Mouse (Mus musculus): ENCODE data around the gene Cmss1. TPM values are rescaled to one million over a fixed set of nuclear protein-coding genes. Genes with fewer than 3 reads are reported as not detected.

Cmss1 gene
- polyA plus RNA-seq, 1 experiment from 2014 or later, result 57.2 TPM

DNA sequence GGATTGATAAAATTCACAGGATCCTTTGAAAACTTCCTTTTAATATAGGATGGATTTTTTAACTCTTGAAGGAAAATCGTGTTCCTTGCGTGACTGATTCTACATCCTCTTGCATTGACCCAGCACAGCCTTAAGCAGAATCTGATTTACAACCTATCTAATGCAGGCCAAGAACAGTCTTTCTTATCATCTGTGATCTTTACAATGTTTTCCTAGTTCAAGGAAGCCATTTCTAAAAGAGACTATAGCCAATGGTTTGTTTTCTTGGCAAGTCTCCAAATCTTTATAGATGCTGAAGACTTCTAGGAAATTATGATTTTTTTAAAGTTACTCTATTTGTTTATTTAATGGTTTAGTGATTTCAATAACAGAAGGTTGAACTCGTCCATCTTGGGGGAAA lies 234.5 kb downstream of the Cmss1 start:
- H3K27me3 ChIP-seq, result no peaks in the 10 kb centered on the region
- 83% methylated on average over 3 of the region's 3 CpGs for WGBS
- no peak overlapping the region for H3K27ac ChIP-seq
- no peak overlapping the region for H3K9ac ChIP-seq
- H3K4me3 ChIP-seq, result no peak overlapping the region
- H3K4me1 ChIP-seq, result peaks cover 21% of the 10 kb centered on the region
- no peaks in the 10 kb centered on the region for H3K9me3 ChIP-seq
- no peaks in the 10 kb centered on the region for H3K36me3 ChIP-seq
- H3K4me2 ChIP-seq, result no peak overlapping the region
- no peak for ATAC-seq (ENCODE audit: insufficient number of reproducible peaks, insufficient read depth, low FRiP score, low TSS enrichment, low read depth)

- no peak overlapping the region for H3K9ac ChIP-seq
- no peak for ATAC-seq (ENCODE audit: insufficient number of reproducible peaks, insufficient read depth, low FRiP score, low TSS enrichment, low read depth)
- H3K27me3 ChIP-seq, result no peaks in the 10 kb centered on the region
- H3K9me3 ChIP-seq, result no peaks in the 10 kb centered on the region
- no peaks in the 10 kb centered on the region for H3K36me3 ChIP-seq
- WGBS, result 63% methylated on average over 8 of the region's 8 CpGs
- H3K4me2 ChIP-seq, result no peak overlapping the region
- H3K4me3 ChIP-seq, result no peak overlapping the region
- no peak overlapping the region for H3K27ac ChIP-seq
- H3K4me1 ChIP-seq, result peaks cover 23% of the 10 kb centered on the region
These were observed 236.7 kb downstream of the Cmss1 start for GRCm38 (mm10) chr16:57369846-57370496.

DNA sequence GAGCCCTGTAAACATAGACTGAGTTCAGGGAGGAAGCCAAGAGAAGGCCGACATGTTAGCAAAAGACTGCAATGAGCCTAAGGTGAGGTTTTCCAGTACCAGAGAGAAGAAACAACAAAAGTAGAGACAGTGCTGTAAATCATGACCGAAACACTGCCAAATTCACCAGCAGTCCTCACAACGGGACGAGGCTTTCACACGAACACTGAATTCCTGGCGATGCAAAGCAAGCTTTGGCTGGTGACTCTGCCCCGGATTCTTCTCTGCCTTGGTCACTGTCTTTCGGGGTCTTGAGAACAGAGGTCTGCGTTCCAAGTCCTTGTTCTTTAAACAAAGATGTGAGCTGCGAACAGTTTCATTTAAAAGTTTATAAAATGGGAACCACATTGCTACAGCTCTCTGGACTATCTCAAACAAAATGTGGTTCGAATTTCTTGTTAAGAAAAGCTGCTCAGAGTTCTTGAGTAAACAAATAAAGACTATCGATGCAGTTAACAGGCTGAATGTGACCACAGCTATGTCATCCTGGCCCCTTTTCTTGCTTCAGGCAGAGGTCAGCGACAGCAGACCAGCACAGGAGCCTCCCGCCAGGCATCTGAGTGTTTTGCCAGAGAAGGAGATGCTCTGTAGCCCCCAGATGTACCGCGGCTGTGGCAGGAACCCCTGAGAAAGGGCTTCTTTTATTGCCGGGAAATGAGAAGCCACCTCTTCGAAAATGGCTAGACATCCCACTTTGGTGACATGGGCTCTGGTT lies 239.5 kb downstream of the Cmss1 start:
- Histone ChIP-seq H3K9me3 (no peaks in the 10 kb centered on the region), H3K27ac (peak overlapping the region; percentile 73), H3K4me1 (peaks cover 35% of the 10 kb centered on the region), H3K27me3 (no peaks in the 10 kb centered on the region), H3K4me2 (peak overlapping the region; percentile 30), H3K4me3 (no peak overlapping the region), H3K36me3 (no peaks in the 10 kb centered on the region), H3K9ac (no peak overlapping the region)
- no peak for ATAC-seq (ENCODE audit: insufficient number of reproducible peaks, insufficient read depth, low FRiP score, low TSS enrichment, low read depth)
- WGBS, result 34% methylated on average over 18 of the region's 18 CpGs

DNA sequence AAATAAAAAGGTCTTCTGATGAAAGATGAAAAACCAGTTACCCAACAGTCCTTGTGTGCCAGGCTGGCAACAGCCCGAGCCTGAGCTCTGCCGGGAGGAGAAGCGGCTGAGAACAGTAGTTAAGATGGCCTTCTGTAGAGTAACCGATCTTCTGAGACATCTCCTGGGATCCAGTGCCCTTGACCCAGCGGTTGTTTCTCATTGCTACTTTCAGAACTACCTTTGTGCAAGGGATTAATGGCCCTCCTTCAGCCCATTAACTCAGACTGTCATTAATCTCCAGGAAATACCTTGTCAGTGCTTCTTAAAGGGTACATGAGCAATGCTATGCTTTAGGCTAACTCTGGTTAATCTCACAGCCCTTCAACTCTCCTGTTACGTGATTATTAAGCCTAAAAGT lies 240.5 kb downstream of the Cmss1 start:
- Histone ChIP-seq H3K9me3 (no peaks in the 10 kb centered on the region), H3K36me3 (no peaks in the 10 kb centered on the region), H3K27ac (no peak overlapping the region), H3K4me3 (no peak overlapping the region), H3K4me1 (peaks cover 35% of the 10 kb centered on the region), H3K9ac (no peak overlapping the region), H3K27me3 (no peaks in the 10 kb centered on the region), H3K4me2 (no peak overlapping the region)
- 54% methylated on average over 6 of the region's 6 CpGs for WGBS
- ATAC-seq (ENCODE audit: insufficient number of reproducible peaks, insufficient read depth, low FRiP score, low TSS enrichment, low read depth), result no peak

DNA sequence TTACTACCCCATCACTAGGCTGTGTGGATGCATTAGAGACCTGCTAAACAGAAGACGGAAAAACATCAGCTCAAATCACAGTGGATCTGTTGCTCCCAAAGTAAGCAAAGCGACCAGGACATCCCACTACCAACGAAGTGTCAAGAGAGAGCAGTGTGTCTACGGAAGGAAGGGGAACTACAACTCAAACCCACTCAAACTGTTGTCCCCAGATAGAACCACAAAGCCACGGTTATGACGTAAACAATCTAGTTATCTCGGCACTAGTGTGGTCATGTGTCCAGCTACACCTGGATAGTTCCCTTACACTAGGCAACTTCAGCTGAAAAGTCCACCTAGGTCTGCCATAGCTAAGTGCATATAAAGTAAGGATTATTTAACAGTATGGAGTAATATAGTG lies 242.2 kb downstream of the Cmss1 start:
- Histone ChIP-seq H3K9ac (no peak overlapping the region), H3K9me3 (no peaks in the 10 kb centered on the region), H3K4me2 (no peak overlapping the region), H3K4me1 (peaks cover 27% of the 10 kb centered on the region), H3K36me3 (no peaks in the 10 kb centered on the region), H3K27me3 (no peaks in the 10 kb centered on the region), H3K4me3 (no peak overlapping the region), H3K27ac (no peak overlapping the region)
- no peak for ATAC-seq (ENCODE audit: insufficient number of reproducible peaks, insufficient read depth, low FRiP score, low TSS enrichment, low read depth)
- 86% methylated on average over 7 of the region's 7 CpGs for WGBS

GRCm38 (mm10) chr16:57362679-57363401 lies 243.8 kb downstream of the Cmss1 start:
- Histone ChIP-seq H3K9ac (peak overlapping the region; percentile 12; the same call in 1 of the 2 replicates), H3K9me3 (no peaks in the 10 kb centered on the region), H3K27ac (no peak overlapping the region), H3K27me3 (no peaks in the 10 kb centered on the region), H3K4me1 (peaks cover 24% of the 10 kb centered on the region), H3K36me3 (no peaks in the 10 kb centered on the region), H3K4me2 (peak overlapping the region; percentile 48), H3K4me3 (no peak overlapping the region)
- peak; percentile 74; the same call in 1 of the 2 replicates for ATAC-seq (ENCODE audit: insufficient number of reproducible peaks, insufficient read depth, low FRiP score, low TSS enrichment, low read depth)
- WGBS, result 34% methylated on average over 18 of the region's 18 CpGs

DNA sequence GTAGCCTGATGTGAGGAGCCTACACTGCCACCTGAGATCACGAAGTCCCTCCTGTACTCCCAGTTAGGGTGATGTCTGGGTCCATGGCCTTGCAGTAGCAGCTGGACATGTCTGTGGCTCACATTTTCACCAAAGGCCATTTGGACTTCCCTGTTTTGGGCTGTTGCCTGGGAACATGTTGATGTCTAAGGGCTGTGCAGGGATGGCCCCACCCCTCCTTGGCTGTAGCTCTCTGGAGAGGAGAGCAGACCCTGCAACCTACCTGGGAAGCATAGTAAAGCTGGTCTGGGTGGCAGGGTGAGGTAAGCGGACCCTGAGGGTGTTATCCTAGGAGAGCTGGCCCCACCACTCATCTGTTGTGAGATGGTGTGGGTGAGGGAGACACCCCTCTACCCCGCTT lies 245.9 kb downstream of the Cmss1 start:
- WGBS, result 89% methylated on average over 3 of the region's 3 CpGs
- no peaks in the 10 kb centered on the region for H3K36me3 ChIP-seq
- ATAC-seq (ENCODE audit: insufficient number of reproducible peaks, insufficient read depth, low FRiP score, low TSS enrichment, low read depth), result no peak
- H3K4me3 ChIP-seq, result no peak overlapping the region
- no peak overlapping the region for H3K27ac ChIP-seq
- H3K27me3 ChIP-seq, result no peaks in the 10 kb centered on the region
- H3K4me2 ChIP-seq, result no peak overlapping the region
- no peak overlapping the region for H3K9ac ChIP-seq
- peaks cover 12% of the 10 kb centered on the region for H3K4me1 ChIP-seq
- no peaks in the 10 kb centered on the region for H3K9me3 ChIP-seq

DNA sequence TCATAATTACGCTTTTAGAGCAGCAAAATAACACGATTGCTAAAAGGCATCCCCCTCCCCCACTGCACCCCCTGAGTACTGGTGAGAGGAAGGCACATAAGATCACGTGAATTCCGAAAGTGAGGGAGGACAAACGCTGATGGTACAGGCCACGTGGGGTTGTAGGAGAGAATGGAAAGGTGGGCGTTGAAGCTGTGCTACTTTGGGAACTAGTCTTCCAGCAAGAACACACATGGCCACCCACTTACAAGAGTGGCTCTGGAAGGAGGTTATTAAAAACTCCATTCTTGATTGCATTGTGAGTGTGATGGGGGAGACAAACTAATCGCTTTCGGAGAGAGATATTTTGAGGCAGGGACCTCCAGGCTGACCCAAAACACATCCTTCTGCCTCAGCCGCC lies 247.4 kb downstream of the Cmss1 start:
- 90% methylated on average over 10 of the region's 10 CpGs for WGBS
- H3K27me3 ChIP-seq, result no peaks in the 10 kb centered on the region
- H3K36me3 ChIP-seq, result no peaks in the 10 kb centered on the region

GRCm38 (mm10) chr16:57357011-57357410 lies 249.7 kb downstream of the Cmss1 start:
- H3K4me3 ChIP-seq, result no peak overlapping the region
- H3K4me2 ChIP-seq, result no peak overlapping the region
- H3K27ac ChIP-seq, result no peak overlapping the region
- no peak overlapping the region for H3K9ac ChIP-seq
- H3K27me3 ChIP-seq, result no peaks in the 10 kb centered on the region
- no peak for ATAC-seq (ENCODE audit: insufficient number of reproducible peaks, insufficient read depth, low FRiP score, low TSS enrichment, low read depth)
- no peaks in the 10 kb centered on the region for H3K9me3 ChIP-seq
- WGBS, result 85% methylated on average over 6 of the region's 6 CpGs
- H3K4me1 ChIP-seq, result peaks cover 19% of the 10 kb centered on the region
- H3K36me3 ChIP-seq, result no peaks in the 10 kb centered on the region

More for the DNA sequence above, 247.4 kb downstream of the Cmss1 start:
- Histone ChIP-seq H3K4me3 (no peak overlapping the region), H3K9me3 (no peaks in the 10 kb centered on the region), H3K4me2 (no peak overlapping the region), H3K27ac (no peak overlapping the region), H3K4me1 (peaks cover 17% of the 10 kb centered on the region), H3K9ac (no peak overlapping the region)
- no peak for ATAC-seq (ENCODE audit: insufficient number of reproducible peaks, insufficient read depth, low FRiP score, low TSS enrichment, low read depth)

DNA sequence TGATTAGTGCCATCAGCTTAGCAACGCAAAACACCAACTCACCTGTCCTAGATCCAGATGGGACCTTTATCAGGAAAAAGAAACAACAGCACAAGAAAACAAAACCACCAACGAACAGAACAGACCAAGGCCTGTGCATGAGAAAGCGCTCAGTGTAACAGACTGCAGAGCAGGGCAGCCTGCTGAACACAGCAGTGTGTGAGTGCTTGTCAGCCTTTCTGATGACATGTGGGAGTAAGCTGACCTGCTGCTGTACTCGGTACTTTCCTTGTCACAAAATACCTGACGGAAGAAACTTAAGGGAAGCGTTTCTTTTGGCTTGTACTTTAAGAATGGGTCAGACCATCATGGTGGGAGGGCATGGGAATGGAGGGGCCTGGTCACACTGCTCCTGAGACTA lies 250.2 kb downstream of the Cmss1 start:
- Histone ChIP-seq H3K27ac (no peak overlapping the region), H3K27me3 (no peaks in the 10 kb centered on the region), H3K9me3 (no peaks in the 10 kb centered on the region), H3K36me3 (no peaks in the 10 kb centered on the region), H3K4me2 (no peak overlapping the region), H3K4me3 (no peak overlapping the region), H3K4me1 (peaks cover 19% of the 10 kb centered on the region), H3K9ac (no peak overlapping the region)
- 65% methylated on average over 6 of the region's 6 CpGs for WGBS
- no peak for ATAC-seq (ENCODE audit: insufficient number of reproducible peaks, insufficient read depth, low FRiP score, low TSS enrichment, low read depth)

GRCm38 (mm10) chr16:57353932-57354331 lies 252.7 kb downstream of the Cmss1 start:
- H3K4me2 ChIP-seq, result no peak overlapping the region
- no peaks in the 10 kb centered on the region for H3K36me3 ChIP-seq
- no peaks in the 10 kb centered on the region for H3K27me3 ChIP-seq
- no peak for ATAC-seq (ENCODE audit: insufficient number of reproducible peaks, insufficient read depth, low FRiP score, low TSS enrichment, low read depth)
- 41% methylated on average over 6 of the region's 6 CpGs for WGBS
- no peaks in the 10 kb centered on the region for H3K9me3 ChIP-seq
- no peak overlapping the region for H3K9ac ChIP-seq
- no peak overlapping the region for H3K4me3 ChIP-seq
- peaks cover 19% of the 10 kb centered on the region for H3K4me1 ChIP-seq
- no peak overlapping the region for H3K27ac ChIP-seq

Measured in embryonic facial prominence, embryonic 13.5 days (tissue).